Mouse (Mus musculus) heart, postnatal 0 days (tissue): ENCODE measurements at regions not wholly inside any gene's neighbourhood (a gene's known extent, or its start where the extent isn't known, plus 50 kb on each side); places are given as distances from the start of the nearest gene placed in this dataset.

Source experiments
- ATAC-seq: fragments of 200-750 bp; cut with Nextera tagmentation; 2 replicates; pipeline ENCODE4 v1.8.0; 2017; ENCODE audit warnings: low read depth, moderate number of reproducible peaks, moderate library complexity; ENCODE audit not compliant: insufficient read depth
- DNase-seq: peaks from one replicate; pipeline ENCODE4 v3.0.0-alpha.2; 2016; ENCODE audit warnings: low spot score
- H3K27ac ChIP-seq: fragments of 300-500 bp; sonication (generic); 2 replicates; pipeline ENCODE4 v1.5.1; 2014; ENCODE audit warnings: low read depth, mild to moderate bottlenecking
- H3K27me3 ChIP-seq: fragments of 300-500 bp; sonication (generic); 2 replicates; pipeline ENCODE4 v1.6.1; 2014; ENCODE audit warnings: low read length, mixed read lengths; ENCODE audit not compliant: control insufficient read depth, insufficient read depth
- H3K36me3 ChIP-seq: fragments of 300-500 bp; sonication (generic); replicated peaks from 2 replicates; pipeline ENCODE4 v1.6.1; 2014; ENCODE audit warnings: low read length, mixed read lengths; ENCODE audit not compliant: control insufficient read depth, insufficient read depth
- H3K4me1 ChIP-seq: fragments of 300-500 bp; sonication (generic); 2 replicates; pipeline ENCODE4 v1.6.1; 2014; ENCODE audit warnings: antibody characterized with exemption; ENCODE audit not compliant: control insufficient read depth, insufficient read depth
- H3K4me2 ChIP-seq: fragments of 300-500 bp; sonication (generic); 2 replicates; pipeline ENCODE4 v1.6.1; 2014; ENCODE audit warnings: low read depth, mild to moderate bottlenecking, low read length, moderate library complexity
- H3K4me3 ChIP-seq: fragments of 300-500 bp; sonication (generic); 2 replicates; pipeline ENCODE4 v1.5.1; 2014; ENCODE audit warnings: low read depth, low read length
- H3K9ac ChIP-seq: fragments of 300-500 bp; sonication (generic); replicated peaks from 2 replicates; pipeline ENCODE4 v1.6.1; 2014; ENCODE audit warnings: low read depth, low read length, mixed read lengths
- H3K9me3 ChIP-seq: fragments of 300-500 bp; sonication (generic); replicated peaks from 2 replicates; pipeline ENCODE4 v1.6.1; 2016; ENCODE audit warnings: low read length; ENCODE audit not compliant: control insufficient read depth
- CTCF ChIP-seq: IDR thresholded peaks from 2 replicates; pipeline ENCODE4 v1.5.1; 2016; ENCODE audit warnings: antibody characterized with exemption, control low read depth, low read depth
- EP300 ChIP-seq: IDR thresholded peaks from 2 replicates; pipeline ENCODE4 v1.6.1; 2016; ENCODE audit warnings: antibody characterized with exemption, low read depth
- whole genome bisulfite sequencing: fragments of 180-500 bp; shearing (Covaris S2); extraction: QIAGEN DNeasy Blood & Tissue Kit; methylation state at CpG from one replicate; pipeline ENCODE4 v1.1.7; 2014; 5-methylcytosine and 5-hydroxymethylcytosine counted together

DNA sequence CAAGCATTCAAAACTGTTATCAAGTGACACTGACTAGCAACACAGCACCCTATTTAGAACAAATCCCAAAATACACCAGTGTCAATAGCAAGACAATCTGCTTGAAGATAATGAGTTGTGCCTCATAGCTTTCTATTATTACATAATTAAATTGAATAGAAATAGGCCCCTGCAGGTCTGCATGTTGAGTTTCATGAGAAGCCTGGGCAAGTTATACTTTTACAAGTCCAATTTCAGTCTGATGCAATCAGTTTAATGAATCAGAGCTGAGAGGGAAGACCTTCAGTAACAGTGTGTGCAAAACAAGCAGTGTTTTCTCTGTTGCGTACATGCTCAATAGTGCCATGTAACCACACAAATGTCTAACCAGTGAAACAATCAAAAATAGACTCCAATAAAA lies 498.5 kb downstream of the Nfib start:
- no peaks in the 10 kb centered on the region for H3K36me3 ChIP-seq
- ATAC-seq = no peak
- H3K4me3 ChIP-seq = no peak overlapping the region
- H3K4me1 ChIP-seq = no peaks in the 10 kb centered on the region
- no peak for DNase-seq
- no peak overlapping the region for H3K27ac ChIP-seq
- H3K9ac ChIP-seq = no peak overlapping the region
- 91% methylated on average over 1 of the region's 1 CpGs for WGBS
- no peaks in the 10 kb centered on the region for H3K9me3 ChIP-seq
- no peak overlapping the region for H3K4me2 ChIP-seq
- TF ChIP-seq CTCF = no peak
- TF ChIP-seq EP300 = no peak
- no peaks in the 10 kb centered on the region for H3K27me3 ChIP-seq

DNA sequence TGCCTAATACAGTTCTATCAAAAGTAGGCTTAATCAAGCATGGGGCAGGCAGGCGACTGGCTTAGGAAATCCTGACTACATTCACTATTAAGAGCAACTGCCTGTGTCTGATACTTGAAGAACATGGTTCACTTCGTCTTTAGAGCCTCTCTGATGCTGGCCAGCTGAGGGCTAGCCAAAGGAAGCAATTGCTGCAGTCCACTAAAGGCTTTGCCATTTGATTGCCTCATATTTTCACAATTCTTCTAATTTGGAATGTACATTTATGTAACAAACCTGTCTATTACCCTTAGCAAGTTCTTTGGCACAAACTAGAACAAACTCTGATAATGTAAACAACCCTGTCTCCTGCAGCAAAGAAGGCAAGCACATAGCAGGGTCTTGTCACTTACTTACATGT lies 505.2 kb downstream of the Nfib start:
- H3K4me3 ChIP-seq = no peak overlapping the region
- WGBS = 69% methylated on average over 2 of the region's 2 CpGs
- no peak overlapping the region for H3K27ac ChIP-seq
- H3K27me3 ChIP-seq = no peaks in the 10 kb centered on the region
- TF ChIP-seq CTCF (no peak), EP300 (no peak)
- no peak for ATAC-seq
- H3K9me3 ChIP-seq = no peaks in the 10 kb centered on the region
- DNase-seq = no peak
- H3K36me3 ChIP-seq = no peaks in the 10 kb centered on the region
- no peak overlapping the region for H3K4me2 ChIP-seq
- H3K9ac ChIP-seq = no peak overlapping the region
- peaks cover 13% of the 10 kb centered on the region for H3K4me1 ChIP-seq

DNA sequence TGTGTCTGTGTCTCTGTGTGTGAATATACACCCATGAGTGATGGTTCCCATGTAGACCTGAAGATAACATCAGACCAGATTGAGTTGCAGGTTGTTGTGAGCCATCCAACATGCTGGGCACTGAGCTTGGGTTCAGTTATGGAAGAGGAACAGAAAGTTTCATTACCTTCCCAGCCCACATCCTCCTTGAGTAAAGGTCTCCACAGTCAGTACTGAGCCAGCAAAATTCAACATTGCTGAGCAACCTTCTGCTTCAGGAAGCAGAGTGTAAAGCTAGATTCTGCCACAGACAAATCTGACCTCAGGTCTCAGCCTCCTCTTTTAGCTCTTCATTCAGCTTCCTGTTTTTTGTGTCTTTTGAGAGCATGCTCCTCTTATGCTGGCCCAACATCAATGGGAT lies 506.4 kb downstream of the Nfib start:
- TF ChIP-seq CTCF = no peak
- TF ChIP-seq EP300 = no peak
- Histone ChIP-seq H3K4me3 (no peak overlapping the region), H3K27me3 (no peaks in the 10 kb centered on the region), H3K4me1 (peaks cover 13% of the 10 kb centered on the region), H3K27ac (no peak overlapping the region), H3K36me3 (no peaks in the 10 kb centered on the region), H3K9ac (no peak overlapping the region), H3K4me2 (no peak overlapping the region), H3K9me3 (no peaks in the 10 kb centered on the region)
- no peak for DNase-seq
- ATAC-seq = no peak

DNA sequence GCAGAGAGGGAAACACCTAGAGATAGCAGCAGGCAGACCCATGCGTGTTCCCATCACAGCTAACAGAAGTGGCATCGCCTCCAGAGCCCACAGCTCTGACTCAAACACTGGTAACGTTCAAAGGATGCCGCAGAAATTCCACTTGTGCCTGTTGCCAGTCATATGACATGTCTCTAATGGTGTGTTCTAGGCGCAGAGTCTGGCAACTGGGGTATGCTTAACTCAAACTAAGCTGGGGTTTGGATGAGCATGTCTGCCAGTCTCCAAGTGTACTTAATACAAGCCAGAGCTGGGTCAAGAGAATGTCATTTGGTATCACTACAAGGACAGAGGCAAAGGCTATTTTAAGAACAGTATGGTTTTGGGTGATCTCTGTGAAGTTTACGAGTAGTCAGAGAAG lies 507.9 kb downstream of the Nfib start:
- H3K4me3 ChIP-seq = no peak overlapping the region
- no peaks in the 10 kb centered on the region for H3K36me3 ChIP-seq
- DNase-seq (peak; percentile 77), ATAC-seq (peak; percentile 90)
- WGBS = 23% methylated on average over 6 of the region's 6 CpGs
- H3K27ac ChIP-seq = peak overlapping the region; percentile 78
- H3K9ac ChIP-seq = no peak overlapping the region
- no peak overlapping the region for H3K4me2 ChIP-seq
- peaks cover 13% of the 10 kb centered on the region for H3K4me1 ChIP-seq
- no peaks in the 10 kb centered on the region for H3K27me3 ChIP-seq
- no peaks in the 10 kb centered on the region for H3K9me3 ChIP-seq
- TF ChIP-seq EP300 (no peak), CTCF (no peak)

DNA sequence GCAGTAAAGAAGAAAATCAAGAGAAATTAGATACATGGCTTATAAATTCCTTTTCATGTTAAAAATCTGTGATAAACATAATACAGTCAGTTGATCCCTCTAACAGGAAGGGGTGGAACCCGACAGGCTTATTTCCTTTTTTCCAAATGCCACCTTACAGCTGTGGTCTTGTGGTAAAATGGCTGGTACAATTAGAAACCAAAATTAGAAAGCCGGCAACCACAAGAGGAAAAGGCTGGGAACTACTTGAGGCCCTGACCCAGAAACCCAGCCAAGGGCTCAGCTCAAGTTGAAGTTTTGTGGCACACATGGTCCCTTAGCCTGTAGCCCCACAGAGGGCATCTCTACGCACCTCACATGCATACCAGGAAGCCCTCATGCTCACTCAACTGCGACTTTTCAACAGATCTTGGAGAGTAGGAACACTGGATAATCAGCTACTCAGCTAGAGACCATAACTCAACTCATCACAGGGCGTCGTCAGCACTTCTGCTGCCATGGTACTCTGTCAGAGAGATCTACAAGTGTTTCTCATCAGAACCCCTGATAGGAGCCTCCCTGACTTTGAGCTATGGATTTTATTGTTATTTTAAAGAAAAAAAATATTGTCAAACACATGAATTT lies 509.4 kb downstream of the Nfib start:
- H3K4me3 ChIP-seq = no peak overlapping the region
- 0 out of 2 replicates have a peak overlapping the region, but pooled peaks have one; percentile 1 for H3K27ac ChIP-seq
- H3K9me3 ChIP-seq = no peaks in the 10 kb centered on the region
- ATAC-seq (no peak), DNase-seq (no peak)
- no peaks in the 10 kb centered on the region for H3K36me3 ChIP-seq
- TF ChIP-seq EP300 (no peak), CTCF (no peak)
- 51% methylated on average over 6 of the region's 6 CpGs for WGBS
- H3K4me2 ChIP-seq = no peak overlapping the region
- H3K27me3 ChIP-seq = no peaks in the 10 kb centered on the region
- peaks cover 13% of the 10 kb centered on the region for H3K4me1 ChIP-seq
- no peak overlapping the region for H3K9ac ChIP-seq

DNA sequence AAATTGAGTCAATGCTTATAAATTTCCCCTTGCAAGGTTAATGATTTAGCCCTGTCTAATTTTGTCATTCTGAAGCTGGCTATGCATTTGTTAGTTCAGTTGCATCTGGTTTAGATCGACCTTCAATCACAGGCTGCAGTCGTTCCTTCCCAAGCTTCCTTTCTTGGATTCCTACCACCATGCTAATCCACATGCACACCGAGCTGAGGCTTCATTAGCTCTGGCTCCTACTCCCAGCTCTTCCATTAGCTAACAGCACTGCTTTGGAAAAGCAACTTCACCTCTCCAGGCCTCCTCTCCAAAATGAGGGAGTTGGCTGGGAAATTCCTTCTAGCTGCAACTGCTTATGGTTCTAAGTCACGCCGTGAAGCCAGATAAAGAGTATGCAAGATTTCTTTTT lies 511.6 kb downstream of the Nfib start:
- DNase-seq (no peak), ATAC-seq (no peak)
- H3K9me3 ChIP-seq = no peaks in the 10 kb centered on the region
- no peak overlapping the region for H3K9ac ChIP-seq
- H3K27me3 ChIP-seq = no peaks in the 10 kb centered on the region
- no peak overlapping the region for H3K4me3 ChIP-seq
- H3K4me1 ChIP-seq = peaks cover 13% of the 10 kb centered on the region
- H3K27ac ChIP-seq = no peak overlapping the region
- H3K4me2 ChIP-seq = no peak overlapping the region
- WGBS = 64% methylated on average over 5 of the region's 5 CpGs
- H3K36me3 ChIP-seq = no peaks in the 10 kb centered on the region
- TF ChIP-seq CTCF (no peak), EP300 (no peak)
